Mouse (Mus musculus) splenic B cell, adult 2 months (primary cell): ENCODE measurements around the gene Zmynd10.
"Not testable (repeated sequence)": the region's sequence is repeated elsewhere in the genome, so short reads cannot be mapped to it uniquely, and the experiment has no call there.

ENCODE experiments used
- DNase-seq: peaks from one replicate; pipeline ENCODE4 v3.0.0-alpha.2; 2011; ENCODE audit warnings: low read depth, low spot score
- H3K27me3 ChIP-seq: 2 replicates; pipeline ENCODE4 v1.6.1; 2012; ENCODE audit warnings: mild to moderate bottlenecking, low read length, moderate library complexity, mixed read lengths; ENCODE audit not compliant: control insufficient read depth, poor library complexity, insufficient read depth, severe bottlenecking
- H3K36me3 ChIP-seq: 2 replicates; pipeline ENCODE4 v1.6.1; 2012; ENCODE audit warnings: mild to moderate bottlenecking, low read length, moderate library complexity, mixed read lengths; ENCODE audit not compliant: control insufficient read depth, poor library complexity, insufficient read depth, severe bottlenecking

Zmynd10 gene

DNA sequence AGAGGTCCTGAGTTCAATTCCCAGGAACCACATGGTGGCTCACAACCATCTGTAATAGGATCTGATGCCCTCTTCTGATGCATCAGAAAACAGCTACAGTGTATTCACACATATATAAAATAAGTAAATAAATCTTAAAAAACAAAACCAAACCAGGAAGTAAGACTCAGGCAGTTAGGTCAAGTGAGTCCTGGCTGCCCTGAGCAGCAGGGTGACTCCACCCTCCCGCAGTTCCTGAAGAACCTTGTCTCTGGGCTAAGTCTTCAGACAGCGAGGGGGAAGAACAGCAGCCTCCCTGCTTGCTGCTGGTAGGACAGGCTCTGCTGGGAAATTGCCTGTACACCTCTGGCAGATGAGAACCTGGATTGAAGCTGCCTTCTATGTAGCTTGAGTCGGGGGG is 9.2 kb downstream of the Zmynd10 start:
- DNase-seq: no peak
- H3K27me3 ChIP-seq: no peaks in the 10 kb centered on the region
- peaks cover 12% of the 10 kb centered on the region for H3K36me3 ChIP-seq

DNA sequence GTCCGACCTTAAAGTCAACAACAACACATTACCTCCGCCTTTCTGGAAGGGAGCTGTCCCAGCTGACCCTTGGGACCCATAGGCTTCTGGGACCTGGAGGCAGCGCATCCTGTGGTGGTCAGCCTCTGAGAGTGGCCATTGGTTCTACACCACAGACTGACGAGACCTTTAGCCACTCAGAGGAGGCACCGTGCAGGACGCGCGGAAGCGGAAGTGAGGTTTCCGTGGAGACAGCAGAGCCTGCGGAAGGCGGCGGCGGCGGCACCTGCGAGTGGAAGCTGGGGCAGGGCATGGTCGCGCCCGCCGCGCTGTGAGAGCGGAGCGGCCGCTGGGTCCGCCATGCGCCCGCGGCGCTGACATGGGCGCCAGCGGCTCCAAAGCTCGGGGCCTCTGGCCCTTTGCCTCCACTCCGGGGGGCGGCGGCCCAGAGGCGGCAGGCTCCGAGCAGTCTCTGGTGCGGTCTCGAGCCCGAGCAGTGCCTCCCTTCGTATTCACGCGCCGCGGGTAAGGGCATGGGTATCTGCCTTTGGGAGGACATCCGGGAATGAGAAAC is 16.0 kb downstream of the Zmynd10 start, which contains the start of gene Tusc2:
Tusc2 (plus strand) TSS at position 227 of the 553 bp plus-strand sequence.
- DNase-seq: peak; percentile 95
- peaks cover 5% of the 10 kb centered on the region; the same call in 1 of the 2 replicates for H3K36me3 ChIP-seq
- H3K27me3 ChIP-seq: no peaks in the 10 kb centered on the region

DNA sequence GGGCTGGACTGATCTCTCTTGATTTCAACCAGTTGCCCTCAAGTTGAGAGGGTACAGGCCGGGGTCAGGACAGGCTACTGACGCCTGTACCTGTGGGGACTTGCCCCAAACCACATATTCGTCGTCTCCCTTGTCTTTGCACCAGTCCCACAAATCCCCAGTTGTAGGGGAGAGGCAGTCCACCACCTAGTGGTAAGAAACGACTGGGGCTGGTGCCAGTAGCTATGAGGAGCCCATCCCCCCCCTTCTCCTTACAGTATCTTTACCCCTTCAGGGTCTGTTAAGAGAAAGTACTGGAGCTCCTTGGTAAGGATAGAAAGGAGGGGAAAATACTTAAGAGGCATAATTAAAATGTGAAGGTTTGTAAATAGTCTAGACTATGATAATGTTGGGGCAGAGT is 18.5 kb downstream of the Zmynd10 start:
- not testable (repeated sequence) for DNase-seq, H3K27me3 ChIP-seq, H3K36me3 ChIP-seq

DNA sequence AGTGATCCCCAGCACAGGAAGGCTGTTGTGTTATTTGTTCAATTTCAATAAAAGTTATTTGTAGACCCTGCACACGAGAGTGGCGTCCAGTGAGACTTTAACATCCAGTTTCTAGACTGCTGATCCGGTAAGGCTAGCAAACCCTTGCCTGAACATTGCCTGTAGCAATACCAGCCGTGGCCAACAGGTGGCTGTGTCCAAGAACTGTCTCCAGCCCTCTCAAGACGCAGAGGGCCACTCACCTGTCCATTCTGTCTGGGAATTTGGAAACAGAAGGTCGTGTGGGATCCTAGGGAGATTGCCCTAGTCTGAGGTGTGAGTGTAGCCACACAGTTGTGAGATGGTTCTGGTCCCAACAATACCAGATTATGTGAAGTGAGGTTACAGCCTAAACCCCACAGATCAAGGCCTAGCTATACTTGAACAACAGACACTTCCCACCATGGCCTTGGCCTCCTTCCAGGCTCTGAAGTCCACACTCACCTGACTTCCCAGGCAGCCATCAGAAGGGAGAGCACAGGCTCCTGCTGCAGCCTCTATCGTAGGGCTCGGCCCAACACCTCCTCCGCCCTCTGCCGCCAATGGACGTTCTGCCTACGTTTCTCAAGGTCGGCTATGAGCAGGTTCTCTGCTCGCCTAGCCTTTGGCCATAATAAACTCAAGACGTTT is 19.1 kb downstream of the Zmynd10 start:
- peak; percentile 88 for DNase-seq

DNA sequence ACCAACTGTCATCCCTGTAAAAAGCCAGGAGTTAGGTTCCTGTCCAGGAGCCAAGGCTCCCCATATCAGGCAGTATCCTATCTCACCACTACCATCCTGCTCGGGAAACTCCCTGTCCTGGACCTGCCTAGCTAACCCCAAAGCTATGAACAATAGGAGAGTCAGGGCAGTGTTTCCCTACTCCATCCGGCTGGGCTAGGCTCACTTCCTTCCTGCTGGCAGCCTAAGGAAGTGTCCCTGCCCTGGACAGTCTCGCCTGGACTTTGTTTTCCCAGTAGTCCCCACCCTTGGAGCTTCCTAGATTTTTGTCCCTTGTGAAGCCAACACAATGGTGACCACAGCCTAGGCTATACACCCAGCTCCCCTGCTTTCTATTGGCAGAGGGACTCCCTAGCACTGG is 19.8 kb downstream of the Zmynd10 start:
- DNase-seq: no peak
- Histone ChIP-seq H3K36me3 (no peaks in the 10 kb centered on the region), H3K27me3 (no peaks in the 10 kb centered on the region)

More for the DNA sequence above, 19.1 kb downstream of the Zmynd10 start:
- Histone ChIP-seq H3K27me3 (no peaks in the 10 kb centered on the region), H3K36me3 (no peaks in the 10 kb centered on the region)

DNA sequence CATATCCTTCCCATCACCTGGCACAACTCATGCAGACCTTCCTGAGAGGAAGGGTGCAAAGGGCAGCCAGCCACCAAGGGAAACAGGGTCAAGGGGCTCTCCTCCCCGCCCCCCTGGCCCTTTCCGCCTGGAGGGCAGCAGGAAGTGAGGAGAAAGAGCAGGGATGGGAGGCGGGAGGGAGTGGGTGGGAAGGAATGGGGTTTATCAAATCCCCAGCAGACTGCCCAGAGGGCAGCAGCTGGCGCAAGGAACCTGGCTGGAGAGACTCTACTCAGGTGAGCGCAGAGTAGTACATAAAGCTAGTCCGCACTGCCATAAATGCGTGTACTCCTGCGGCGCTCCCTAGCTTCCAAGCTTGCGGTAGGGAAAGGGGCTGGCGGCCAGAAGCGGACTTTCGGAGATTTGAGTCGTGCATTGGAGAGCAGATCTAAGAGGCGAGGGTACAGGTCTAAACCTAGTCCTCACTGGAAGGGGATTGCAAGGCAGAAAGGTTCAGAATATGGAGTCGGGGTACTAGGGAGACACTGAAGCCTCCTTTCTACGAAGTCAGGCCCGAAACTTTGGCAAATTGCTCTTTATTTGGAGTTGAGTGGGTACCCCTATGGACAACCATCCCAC is 20.7 kb downstream of the Zmynd10 start, which contains the start of gene Hyal2:
Hyal2 (plus strand) TSS at position 244 of the 618 bp plus-strand sequence.
- Histone ChIP-seq H3K27me3 (no peaks in the 10 kb centered on the region), H3K36me3 (no peaks in the 10 kb centered on the region)
- no peak for DNase-seq

DNA sequence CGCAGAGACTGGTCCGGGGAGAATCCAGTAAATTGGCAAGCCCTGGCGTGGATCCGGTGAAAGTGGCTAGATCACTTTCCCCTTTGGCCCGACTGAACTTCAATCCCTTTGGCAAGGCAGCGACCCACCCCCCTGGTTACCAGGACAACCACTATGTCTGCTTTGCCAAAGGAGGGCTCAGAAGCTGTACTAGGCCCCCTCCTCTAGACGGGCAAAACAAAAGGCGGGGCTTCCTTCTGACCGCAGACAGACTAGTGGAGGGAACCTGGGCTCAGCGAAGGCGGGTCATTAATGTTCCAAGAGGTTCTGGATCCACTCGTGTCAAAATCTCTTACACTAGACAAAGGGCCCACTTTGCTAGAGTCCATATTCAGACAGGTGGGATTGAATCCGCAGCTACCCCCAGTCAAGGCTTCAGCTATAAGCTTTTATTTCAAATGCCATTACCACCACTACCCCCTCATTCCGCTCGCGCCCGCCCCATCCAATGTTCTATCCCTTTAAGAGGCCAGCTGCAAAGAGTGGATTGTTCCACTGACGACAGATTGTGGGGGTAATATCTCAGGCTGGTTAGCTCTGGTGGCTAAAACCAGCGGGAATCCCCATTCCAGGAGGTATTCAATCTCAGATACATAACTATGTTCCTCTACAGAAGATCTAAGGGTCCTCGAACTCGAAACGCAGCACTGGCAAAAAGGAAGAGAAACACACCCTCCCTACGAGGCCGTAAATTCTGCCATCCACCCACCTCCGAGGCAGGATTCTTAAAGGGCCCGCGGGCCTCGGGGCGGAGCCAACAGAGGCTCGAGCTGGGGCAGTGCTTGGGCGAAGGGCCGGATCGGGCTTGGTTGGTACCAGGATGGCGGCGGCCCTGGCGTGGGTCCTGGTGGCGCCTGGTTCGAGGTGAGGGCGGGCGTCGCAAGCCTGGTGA is 21.5 kb downstream of the Zmynd10 start:
- H3K27me3 ChIP-seq: no peaks in the 10 kb centered on the region
- H3K36me3 ChIP-seq: no peaks in the 10 kb centered on the region
- DNase-seq: peak; percentile 88

DNA sequence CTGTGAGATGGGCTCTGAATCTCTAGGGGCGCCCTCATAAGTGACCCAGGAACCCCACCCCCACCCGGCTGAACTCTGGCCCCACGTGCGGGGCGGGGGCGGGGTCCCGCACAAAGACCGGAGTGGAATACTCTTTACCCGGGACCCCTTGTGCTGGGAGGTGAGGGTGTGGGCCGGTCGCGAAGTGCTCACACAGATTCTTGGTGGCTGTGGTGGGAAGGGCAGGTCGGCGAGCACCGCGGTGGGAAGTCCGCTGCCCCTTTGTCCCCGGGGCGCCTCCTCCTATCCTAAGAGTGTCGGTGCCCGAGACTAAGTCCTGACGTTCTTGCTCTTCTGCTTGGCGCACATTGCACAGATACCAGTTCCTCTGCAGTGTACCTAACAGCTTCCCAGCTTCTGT is 22.2 kb downstream of the Zmynd10 start:
- no peaks in the 10 kb centered on the region for H3K36me3 ChIP-seq
- H3K27me3 ChIP-seq: no peaks in the 10 kb centered on the region
- DNase-seq: no peak

DNA sequence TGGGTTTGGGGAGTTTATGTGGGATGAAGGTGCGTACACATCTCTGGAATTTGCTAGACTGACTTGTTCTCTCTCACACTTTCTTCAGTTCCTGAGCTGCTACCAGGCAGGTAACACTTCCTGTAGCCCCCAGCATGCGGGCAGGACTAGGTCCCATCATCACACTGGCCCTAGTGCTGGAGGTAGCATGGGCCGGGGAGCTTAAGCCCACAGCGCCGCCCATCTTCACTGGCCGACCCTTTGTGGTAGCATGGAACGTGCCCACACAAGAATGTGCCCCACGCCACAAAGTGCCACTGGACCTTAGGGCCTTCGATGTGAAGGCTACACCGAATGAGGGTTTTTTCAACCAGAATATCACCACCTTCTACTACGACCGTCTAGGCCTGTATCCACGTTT is 22.9 kb downstream of the Zmynd10 start:
- Histone ChIP-seq H3K27me3 (no peaks in the 10 kb centered on the region), H3K36me3 (no peaks in the 10 kb centered on the region)
- no peak for DNase-seq

DNA sequence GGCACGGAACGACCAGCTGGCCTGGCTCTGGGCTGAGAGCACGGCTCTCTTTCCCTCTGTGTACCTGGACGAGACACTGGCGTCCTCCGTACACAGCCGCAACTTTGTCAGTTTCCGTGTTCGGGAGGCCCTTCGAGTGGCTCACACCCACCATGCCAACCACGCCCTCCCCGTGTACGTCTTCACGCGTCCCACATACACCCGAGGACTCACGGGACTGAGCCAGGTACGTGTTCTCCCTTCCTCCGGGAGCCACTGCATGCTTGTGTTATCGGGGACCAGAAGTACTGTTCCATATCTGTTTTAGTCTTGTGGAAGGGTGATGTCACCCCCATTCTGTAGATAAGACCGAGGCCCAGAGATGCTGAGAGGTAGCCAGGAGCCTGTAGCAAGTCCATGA is 23.7 kb downstream of the Zmynd10 start:
- H3K36me3 ChIP-seq: no peaks in the 10 kb centered on the region
- DNase-seq: no peak
- no peaks in the 10 kb centered on the region for H3K27me3 ChIP-seq

DNA sequence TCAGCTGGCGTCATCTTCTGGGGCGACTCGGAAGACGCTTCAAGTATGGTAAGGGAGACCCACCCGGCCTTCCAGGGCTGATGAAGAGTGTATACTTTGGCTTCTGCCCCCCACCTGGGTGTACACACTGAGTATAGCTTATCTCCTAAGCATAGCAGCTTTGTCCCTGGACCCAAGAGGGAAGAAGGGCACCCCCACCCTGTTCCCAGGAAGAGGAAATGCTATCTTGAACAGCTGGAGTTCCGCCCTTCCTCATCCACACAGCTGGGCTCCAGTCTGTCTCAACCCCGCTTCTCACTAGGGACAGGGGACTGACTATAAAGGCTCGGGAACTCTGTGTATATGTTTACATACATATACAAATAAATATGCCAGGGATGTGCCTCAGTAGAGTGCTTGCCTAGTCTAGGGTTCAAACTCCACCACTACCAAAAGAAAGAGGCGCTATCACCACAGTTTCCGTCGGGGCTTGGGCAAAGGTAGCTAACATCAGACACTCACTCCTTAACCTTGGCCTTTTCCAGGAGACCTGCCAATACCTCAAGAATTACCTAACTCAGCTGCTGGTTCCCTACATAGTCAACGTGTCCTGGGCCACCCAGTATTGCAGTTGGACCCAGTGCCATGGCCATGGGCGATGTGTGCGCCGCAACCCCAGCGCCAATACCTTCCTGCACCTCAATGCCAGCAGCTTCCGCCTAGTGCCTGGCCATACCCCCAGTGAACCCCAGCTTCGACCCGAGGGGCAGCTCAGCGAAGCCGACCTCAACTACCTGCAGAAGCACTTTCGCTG is 24.6 kb downstream of the Zmynd10 start:
- Histone ChIP-seq H3K36me3 (no peaks in the 10 kb centered on the region), H3K27me3 (no peaks in the 10 kb centered on the region)
- DNase-seq: no peak

DNA sequence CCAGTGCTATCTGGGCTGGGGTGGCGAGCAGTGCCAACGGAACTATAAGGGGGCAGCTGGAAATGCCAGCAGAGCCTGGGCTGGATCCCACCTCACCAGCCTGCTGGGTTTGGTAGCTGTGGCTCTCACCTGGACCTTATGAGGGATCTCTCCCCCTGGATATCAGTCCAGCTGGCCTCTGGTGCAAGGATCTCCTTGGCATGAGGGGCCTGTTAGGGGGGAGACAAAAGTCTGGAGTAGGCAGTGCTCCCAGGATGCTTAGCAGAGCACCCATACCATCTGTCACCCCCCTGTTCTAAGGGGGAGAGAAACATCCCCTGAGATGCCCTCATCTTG is 25.2 kb downstream of the Zmynd10 start:
- Histone ChIP-seq H3K36me3 (no peaks in the 10 kb centered on the region), H3K27me3 (no peaks in the 10 kb centered on the region)
- DNase-seq: no peak

DNA sequence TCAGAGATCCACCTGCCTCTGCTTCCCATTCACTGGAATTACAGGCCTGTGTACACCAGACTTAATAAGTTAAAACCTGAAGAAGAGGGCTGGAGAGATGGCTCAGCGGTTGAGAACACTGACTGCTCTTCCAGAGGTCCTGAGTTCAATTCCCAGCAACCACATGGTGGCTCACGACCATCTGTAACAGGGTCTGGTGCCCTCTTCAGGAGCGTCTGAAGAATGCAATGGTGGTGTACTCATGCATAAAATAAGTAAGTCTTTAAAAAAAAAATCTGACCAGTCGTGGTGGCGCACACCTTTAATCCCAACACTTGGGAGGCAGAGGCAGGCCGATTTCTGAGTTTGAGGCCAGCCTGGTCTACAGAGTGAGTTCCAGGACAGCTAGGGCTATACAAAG is 26.7 kb downstream of the Zmynd10 start:
- not testable (repeated sequence) for H3K36me3 ChIP-seq, DNase-seq, H3K27me3 ChIP-seq
